Mouse (Mus musculus) midbrain, embryonic 13.5 days (tissue): ENCODE data around the gene Zc3h15. TPM values are rescaled to one million over a fixed set of nuclear protein-coding genes. Genes with fewer than 3 reads are reported as not detected.
"Not testable (repeated sequence)": the region's sequence is repeated elsewhere in the genome, so short reads cannot be mapped to it uniquely, and the experiment has no call there.

Source experiments
- ATAC-seq: fragments of 200-750 bp; cut with Nextera tagmentation; 2 replicates; pipeline ENCODE4 v1.8.0; 2017; ENCODE audit warnings: mild to moderate bottlenecking, moderate TSS enrichment, moderate library complexity
- H3K27ac ChIP-seq: fragments of 300-500 bp; sonication (generic); 2 replicates; pipeline ENCODE4 v1.5.1; 2015; ENCODE audit warnings: inconsistent platforms, mild to moderate bottlenecking, moderate library complexity
- H3K27me3 ChIP-seq: fragments of 300-500 bp; sonication (generic); 2 replicates; pipeline ENCODE4 v1.6.1; 2015; ENCODE audit warnings: mild to moderate bottlenecking, inconsistent platforms
- H3K36me3 ChIP-seq: fragments of 300-500 bp; sonication (generic); 2 replicates; pipeline ENCODE4 v1.6.1; 2015; ENCODE audit warnings: mild to moderate bottlenecking, inconsistent platforms
- H3K4me1 ChIP-seq: fragments of 300-500 bp; sonication (generic); replicated peaks from 2 replicates; pipeline ENCODE4 v1.6.1; 2015; ENCODE audit warnings: inconsistent platforms
- H3K4me2 ChIP-seq: fragments of 300-500 bp; sonication (generic); replicated peaks from 2 replicates; pipeline ENCODE4 v1.6.1; 2015; ENCODE audit warnings: moderate library complexity, mild to moderate bottlenecking, inconsistent platforms
- H3K4me3 ChIP-seq: fragments of 300-500 bp; sonication (generic); replicated peaks from 2 replicates; pipeline ENCODE4 v1.5.1; 2015; ENCODE audit warnings: mild to moderate bottlenecking, inconsistent platforms
- H3K9ac ChIP-seq: fragments of 300-500 bp; sonication (generic); replicated peaks from 2 replicates; pipeline ENCODE4 v1.6.1; 2015; ENCODE audit warnings: mild to moderate bottlenecking, inconsistent platforms
- H3K9me3 ChIP-seq: fragments of 300-500 bp; sonication (generic); 2 replicates; pipeline ENCODE4 v1.6.1; 2016; ENCODE audit warnings: mild to moderate bottlenecking, inconsistent platforms
- WGBS: fragments of 180-500 bp; shearing (Covaris S2); methylation state at CpG from one replicate; pipeline ENCODE4 v1.1.7; 2015; 5-methylcytosine and 5-hydroxymethylcytosine counted together
- polyA plus RNA-seq: library from polyadenylated mRNA; unstranded; fragments of >200 nt; fragmentation: Nextera tagmentation; extraction: Ambion mirVana; gene quantifications from 2 replicates; pipeline ENCODE4 v1.2.1, GENCODE M21; 2015

The Zc3h15 gene
- polyA plus RNA-seq, 1 experiment from 2014 or later, result 191 TPM

GRCm38 (mm10) chr2:83698484-83698883 is 54.2 kb downstream of the Zc3h15 start:
- Histone ChIP-seq H3K9ac (no peak overlapping the region), H3K9me3 (no peaks in the 10 kb centered on the region), H3K36me3 (no peaks in the 10 kb centered on the region), H3K27ac (no peak overlapping the region), H3K4me1 (no peaks in the 10 kb centered on the region), H3K27me3 (no peaks in the 10 kb centered on the region), H3K4me2 (no peak overlapping the region), H3K4me3 (no peak overlapping the region)
- ATAC-seq, result no peak
- 69% methylated on average over 1 of the region's 1 CpGs for WGBS

- H3K9ac ChIP-seq, result no peak overlapping the region
- no peak overlapping the region for H3K4me2 ChIP-seq
- ATAC-seq, result no peak
- H3K4me3 ChIP-seq, result no peak overlapping the region
- H3K27ac ChIP-seq, result no peak overlapping the region
- H3K9me3 ChIP-seq, result no peaks in the 10 kb centered on the region
- no peaks in the 10 kb centered on the region for H3K27me3 ChIP-seq
- 46% methylated on average over 1 of the region's 1 CpGs for WGBS
- H3K36me3 ChIP-seq, result no peaks in the 10 kb centered on the region
- no peaks in the 10 kb centered on the region for H3K4me1 ChIP-seq
Observed at GRCm38 (mm10) chr2:83699324-83699723, 55.1 kb downstream of the Zc3h15 start.

GRCm38 (mm10) chr2:83700667-83701066 is 56.4 kb downstream of the Zc3h15 start:
- WGBS, result 83% methylated on average over 4 of the region's 4 CpGs
- H3K27me3 ChIP-seq, result no peaks in the 10 kb centered on the region
- H3K9me3 ChIP-seq, result no peaks in the 10 kb centered on the region

GRCm38 (mm10) chr2:83702411-83702810 is 58.2 kb downstream of the Zc3h15 start:
- H3K27ac ChIP-seq, result no peak overlapping the region
- no peak for ATAC-seq

More at GRCm38 (mm10) chr2:83700667-83701066, 56.4 kb downstream of the Zc3h15 start:
- Histone ChIP-seq H3K36me3 (no peaks in the 10 kb centered on the region), H3K4me2 (no peak overlapping the region), H3K4me3 (no peak overlapping the region), H3K9ac (no peak overlapping the region), H3K27ac (no peak overlapping the region), H3K4me1 (no peaks in the 10 kb centered on the region)
- ATAC-seq, result no peak

GRCm38 (mm10) chr2:83705580-83706158 is 61.4 kb downstream of the Zc3h15 start:
- WGBS, result 87% methylated on average over 9 of the region's 9 CpGs
- Histone ChIP-seq H3K36me3 (no peaks in the 10 kb centered on the region), H3K4me3 (no peak overlapping the region), H3K9ac (no peak overlapping the region), H3K27me3 (no peaks in the 10 kb centered on the region), H3K4me2 (no peak overlapping the region), H3K4me1 (no peaks in the 10 kb centered on the region), H3K27ac (no peak overlapping the region), H3K9me3 (no peaks in the 10 kb centered on the region)
- no peak for ATAC-seq

More at GRCm38 (mm10) chr2:83702411-83702810, 58.2 kb downstream of the Zc3h15 start:
- H3K9me3 ChIP-seq, result no peaks in the 10 kb centered on the region
- no peak overlapping the region for H3K4me2 ChIP-seq
- no peaks in the 10 kb centered on the region for H3K36me3 ChIP-seq
- no peak overlapping the region for H3K9ac ChIP-seq
- WGBS, result 93% methylated on average over 6 of the region's 7 CpGs
- no peaks in the 10 kb centered on the region for H3K4me1 ChIP-seq
- H3K4me3 ChIP-seq, result no peak overlapping the region
- H3K27me3 ChIP-seq, result no peaks in the 10 kb centered on the region

GRCm38 (mm10) chr2:83709896-83710524 is 65.8 kb downstream of the Zc3h15 start:
- H3K27me3 ChIP-seq, result no peaks in the 10 kb centered on the region
- H3K4me3 ChIP-seq, result no peak overlapping the region
- no peak overlapping the region for H3K9ac ChIP-seq
- WGBS, result 82% methylated on average over 11 of the region's 11 CpGs
- H3K9me3 ChIP-seq, result no peaks in the 10 kb centered on the region
- no peak overlapping the region for H3K27ac ChIP-seq
- no peaks in the 10 kb centered on the region for H3K4me1 ChIP-seq
- no peak overlapping the region for H3K4me2 ChIP-seq
- ATAC-seq, result no peak
- no peaks in the 10 kb centered on the region for H3K36me3 ChIP-seq

GRCm38 (mm10) chr2:83713281-83713680 is 69.0 kb downstream of the Zc3h15 start:
- not testable (repeated sequence) for H3K9ac ChIP-seq, H3K4me1 ChIP-seq, H3K27ac ChIP-seq, H3K4me2 ChIP-seq, H3K27me3 ChIP-seq, H3K4me3 ChIP-seq, H3K36me3 ChIP-seq, H3K9me3 ChIP-seq, ATAC-seq
- 65% methylated on average over 7 of the region's 7 CpGs for WGBS

GRCm38 (mm10) chr2:83713946-83714345 is 69.7 kb downstream of the Zc3h15 start:
- no peaks in the 10 kb centered on the region for H3K9me3 ChIP-seq
- no peak for ATAC-seq
- no peak overlapping the region for H3K9ac ChIP-seq
- H3K27ac ChIP-seq, result no peak overlapping the region
- no peak overlapping the region for H3K4me2 ChIP-seq
- H3K36me3 ChIP-seq, result no peaks in the 10 kb centered on the region
- H3K4me3 ChIP-seq, result no peak overlapping the region
- WGBS, result 91% methylated on average over 5 of the region's 5 CpGs
- H3K27me3 ChIP-seq, result no peaks in the 10 kb centered on the region
- H3K4me1 ChIP-seq, result no peaks in the 10 kb centered on the region

Other genes with a start within 250 kb of the Zc3h15 start
- gene Itgav, start 80.0 kb downstream of the Zc3h15 start, polyA plus RNA-seq, result 19.7 and 23.0 TPM in 2 replicates
- 69.2 and 69.4 TPM in 2 replicates for gene Fam171b, start 168.2 kb downstream of the Zc3h15 start, polyA plus RNA-seq